Mouse (Mus musculus): ENCODE measurements around the gene Mybl2.

DNA sequence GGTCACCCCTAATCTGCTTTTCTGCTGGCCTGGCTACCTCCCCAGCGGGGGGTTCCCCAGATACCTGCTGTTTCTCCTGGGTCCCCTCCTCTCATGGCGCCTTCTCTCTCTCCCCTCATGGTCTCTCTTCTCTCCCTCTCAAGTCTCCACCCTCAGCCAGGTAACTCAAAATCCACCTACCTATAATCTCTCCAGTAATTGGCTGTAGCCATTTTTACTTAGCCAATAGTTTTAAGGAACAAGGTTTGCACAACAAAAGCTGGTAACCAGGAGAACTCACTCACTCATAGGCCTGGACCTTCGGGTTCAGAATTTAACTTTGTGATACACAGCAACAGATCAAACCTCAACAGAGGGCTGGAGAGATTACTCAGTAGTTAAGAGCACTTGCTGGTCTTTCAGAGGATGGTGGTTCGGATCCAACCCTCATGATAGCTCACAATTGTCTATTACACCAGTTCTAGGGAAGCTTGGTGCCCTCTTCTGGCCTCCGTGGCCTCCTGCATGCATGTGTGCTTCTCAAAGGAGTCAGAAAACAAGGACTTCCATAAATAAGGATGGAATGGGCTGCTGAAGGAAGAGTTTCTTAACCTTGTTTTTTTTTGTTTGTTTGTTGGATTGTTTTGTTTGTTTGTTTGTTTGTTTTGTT is 35.1 kb downstream of the Mybl2 start:
- TF ChIP-seq POLR2A (IDR thresholded peaks at IDR 0.05; ENCODE audit: insufficient read length, low read depth), result no peak
- TF ChIP-seq MAX (IDR thresholded peaks at IDR 0.05; ENCODE audit: low read depth), result no peak
- no peak for TF ChIP-seq CEBPB (IDR thresholded peaks at IDR 0.05; ENCODE audit: insufficient read depth, poor library complexity, severe bottlenecking)
- no peak for TF ChIP-seq TCF12 (IDR thresholded peaks at IDR 0.05; ENCODE audit: insufficient read depth, poor library complexity, severe bottlenecking)
- TF ChIP-seq E2F4 (IDR thresholded peaks at IDR 0.05; ENCODE audit: insufficient read depth), result no peak
- TF ChIP-seq USF1 (IDR thresholded peaks at IDR 0.05; ENCODE audit: low read depth), result no peak
- TF ChIP-seq POLR2AphosphoS2 (IDR thresholded peaks at IDR 0.05; ENCODE audit: insufficient read length, low read depth), result no peak

All from myocyte (in vitro differentiated cells).